Mouse (Mus musculus) ES-CJ7 (cell line): ENCODE measurements around the gene Rpl23a.
"Not testable (repeated sequence)": the region's sequence is repeated elsewhere in the genome, so short reads cannot be mapped to it uniquely, and the experiment has no call there.

ENCODE experiments used
- DNase-seq: peaks from one replicate; pipeline ENCODE4 v3.0.0; 2011; ENCODE audit warnings: low read depth, low spot score

The Rpl23a gene

GRCm38 (mm10) chr11:78146707-78147543 is 36.5 kb downstream of the Rpl23a start:
- DNase-seq, result no peak

DNA sequence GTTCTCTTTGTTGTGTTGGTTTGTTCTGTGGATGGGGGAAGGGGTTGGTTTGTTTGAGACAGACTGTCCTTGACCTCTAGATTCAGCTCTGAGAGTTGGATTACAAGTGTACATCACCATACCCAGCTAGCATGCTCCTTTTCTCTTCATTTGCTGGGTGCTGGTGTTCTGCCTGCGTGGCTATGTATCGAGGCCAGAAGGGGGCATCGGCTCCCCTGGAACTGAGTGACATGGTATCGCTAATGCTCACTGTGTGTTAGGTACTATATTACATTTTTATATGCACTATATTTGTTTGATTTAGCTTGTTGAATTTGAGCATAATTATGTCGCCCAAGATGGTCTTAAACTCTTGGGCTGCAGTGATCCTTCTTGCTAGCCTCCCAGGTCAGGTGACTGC is 37.2 kb downstream of the Rpl23a start:
- no peak for DNase-seq

GRCm38 (mm10) chr11:78143520-78143919 is 39.9 kb downstream of the Rpl23a start:
- DNase-seq, result no peak

- no peak for DNase-seq
These were observed 42.7 kb downstream of the Rpl23a start for GRCm38 (mm10) chr11:78140665-78141064.

GRCm38 (mm10) chr11:78138023-78138422 is 45.4 kb downstream of the Rpl23a start:
- no peak for DNase-seq

DNA sequence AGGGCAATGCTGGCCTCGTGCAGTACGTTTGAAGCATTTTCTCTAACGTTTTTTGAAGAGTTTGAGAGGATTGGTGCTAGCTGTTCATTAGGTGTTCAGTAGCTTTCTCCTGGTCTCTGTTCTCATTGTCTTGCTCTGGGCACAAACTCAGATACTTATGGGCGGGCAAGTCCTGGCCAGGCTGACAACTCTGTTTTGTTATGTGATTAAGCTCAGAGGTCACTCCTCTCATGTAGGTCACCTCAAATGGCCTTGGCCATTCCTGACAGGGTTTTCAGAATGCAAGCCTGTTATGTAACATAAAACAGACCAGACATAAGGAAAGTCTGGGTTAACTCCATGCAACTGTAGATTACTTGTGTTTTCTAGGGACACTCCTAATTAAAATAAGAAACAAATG is 45.8 kb downstream of the Rpl23a start:
- peak; percentile 47 for DNase-seq

DNA sequence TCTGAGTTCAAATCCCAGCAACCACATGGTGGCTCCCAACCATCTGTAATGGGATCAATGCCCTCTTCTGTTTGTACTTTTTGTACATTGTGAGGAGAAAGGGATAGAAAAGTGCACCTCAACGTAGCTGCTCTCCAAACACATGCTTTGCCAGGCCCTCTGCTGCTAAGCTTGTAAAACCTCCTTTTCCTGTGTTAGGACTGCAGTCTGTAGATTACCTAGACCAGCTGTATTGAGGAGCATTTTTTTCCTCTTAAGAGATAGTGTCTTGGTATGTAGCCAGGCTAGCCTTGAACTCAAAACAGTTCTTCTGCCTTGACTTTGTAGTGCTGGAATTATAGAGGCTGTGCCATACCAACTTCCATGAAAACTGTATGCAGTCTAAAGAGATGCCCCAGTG is 47.3 kb downstream of the Rpl23a start:
- DNase-seq, result no peak

DNA sequence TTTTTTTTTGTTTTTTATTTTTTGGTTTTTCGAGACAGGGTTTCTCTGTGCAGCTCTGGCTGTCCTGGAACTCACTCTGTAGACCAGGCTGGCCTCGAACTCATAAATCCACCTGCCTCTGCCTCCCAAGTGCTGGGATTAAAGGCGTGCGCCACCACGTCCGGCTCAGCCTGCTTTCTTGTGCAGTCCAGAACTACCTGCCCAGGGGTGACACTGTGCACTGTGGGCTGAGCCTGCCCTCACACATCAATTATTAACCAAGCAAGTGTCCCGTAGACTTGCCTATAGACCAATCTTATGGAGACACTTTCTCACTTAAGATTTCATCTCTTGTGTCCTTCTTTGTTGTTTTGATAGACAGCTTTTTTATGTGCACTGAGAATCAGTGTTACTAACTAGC is 48.1 kb downstream of the Rpl23a start:
- not testable (repeated sequence) for DNase-seq

DNA sequence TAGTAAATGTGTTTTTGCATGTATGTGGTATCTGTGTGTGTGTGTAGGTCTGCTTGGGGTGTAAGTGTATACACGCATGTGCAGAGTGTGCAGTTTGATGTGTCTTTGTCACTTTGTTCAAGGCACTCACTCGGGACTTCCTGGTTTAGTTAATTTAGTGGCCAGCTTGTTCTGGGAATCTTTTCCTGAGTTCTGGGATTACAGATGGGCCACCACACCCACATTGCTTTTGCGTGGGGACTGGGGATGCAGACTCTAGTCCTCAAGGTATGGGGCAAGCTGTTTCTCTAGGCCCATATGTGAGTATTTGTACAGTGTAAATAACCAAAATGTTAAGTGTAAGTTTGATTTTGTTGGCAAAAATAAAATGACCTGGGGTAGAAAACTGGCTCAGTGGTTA is 49.0 kb downstream of the Rpl23a start:
- DNase-seq, result no peak

- DNase-seq, result no peak
These were observed 49.5 kb downstream of the Rpl23a start for GRCm38 (mm10) chr11:78133915-78134314.
